Mouse (Mus musculus) kidney, adult 2 months (tissue): ENCODE measurements around the gene Phospho1. TPM values are rescaled to one million over a fixed set of nuclear protein-coding genes. Genes with fewer than 3 reads are reported as not detected.
A peak's percentile ranks its signal among the peaks of the same experiment; 100 is the strongest.

Experiments used
- DNase-seq: peaks from one replicate; pipeline ENCODE4 v3.0.0; 2021
- H3K27ac ChIP-seq: fragments of 200-500 bp; 2 replicates; pipeline ENCODE4 v1.5.1; 2012; ENCODE audit warnings: low read depth, low read length, control low read depth, inconsistent platforms; ENCODE audit not compliant: insufficient read depth
- H3K27me3 ChIP-seq: fragments of 200-500 bp; replicated peaks from 2 replicates; pipeline ENCODE4 v1.6.1; 2012; ENCODE audit warnings: mild to moderate bottlenecking, moderate library complexity, low read length, inconsistent platforms; ENCODE audit not compliant: control insufficient read depth, insufficient read depth
- H3K36me3 ChIP-seq: fragments of 200-500 bp; 2 replicates; pipeline ENCODE4 v1.6.1; 2012; ENCODE audit warnings: mild to moderate bottlenecking, moderate library complexity, low read length, inconsistent platforms; ENCODE audit not compliant: control insufficient read depth, insufficient read depth
- H3K4me1 ChIP-seq: fragments of 200-500 bp; 2 replicates; pipeline ENCODE4 v1.6.1; 2011; ENCODE audit warnings: low read length; ENCODE audit not compliant: control insufficient read depth, insufficient read depth
- H3K4me3 ChIP-seq: fragments of 200-500 bp; 2 replicates; pipeline ENCODE4 v1.5.1; 2011; ENCODE audit warnings: mild to moderate bottlenecking, low read depth, low read length, control low read depth; ENCODE audit not compliant: insufficient read depth
- CTCF ChIP-seq: fragments of 200-500 bp; conservative IDR thresholded peaks from 2 replicates; pipeline ENCODE4 v1.5.1; 2011; ENCODE audit warnings: low read depth, mild to moderate bottlenecking, control low read depth, low read length, moderate library complexity, mixed read lengths; ENCODE audit not compliant: insufficient read depth, insufficient read length
- POLR2A ChIP-seq: fragments of 200-500 bp; IDR thresholded peaks from one replicate; pipeline ENCODE4 v1.6.1; 2011; ENCODE audit warnings: low read depth, low read length, control low read depth
- WGBS: fragments of 180-500 bp; shearing (Covaris S2); methylation state at CpG from one replicate; pipeline ENCODE4 v1.1.7; 2018; 5-methylcytosine and 5-hydroxymethylcytosine counted together
- polyA plus RNA-seq: library from polyadenylated mRNA; depleted of rRNA; stranded (reverse); fragments of >200 nt; gene quantifications from 2 replicates; pipeline ENCODE4 v1.2.3, GENCODE M21; 2012

Gene Phospho1
- polyA plus RNA-seq, 1 experiment = 46.5 TPM

GRCm38 (mm10) chr11:95783958-95784357, 40.3 kb upstream of the Phospho1 start:
- no peak overlapping the region for H3K4me3 ChIP-seq
- no peaks in the 10 kb centered on the region for H3K27me3 ChIP-seq
- no peak for TF ChIP-seq POLR2A
- no peak for TF ChIP-seq CTCF
- DNase-seq = no peak
- H3K4me1 ChIP-seq = no peaks in the 10 kb centered on the region
- WGBS = 93% methylated on average over 9 of the region's 9 CpGs
- no peak overlapping the region for H3K27ac ChIP-seq
- H3K36me3 ChIP-seq = no peaks in the 10 kb centered on the region

GRCm38 (mm10) chr11:95785675-95786074, 38.6 kb upstream of the Phospho1 start:
- Histone ChIP-seq H3K4me1 (no peaks in the 10 kb centered on the region; the same call in 1 of the 2 replicates), H3K4me3 (no peak overlapping the region), H3K27ac (no peak overlapping the region), H3K27me3 (no peaks in the 10 kb centered on the region), H3K36me3 (no peaks in the 10 kb centered on the region)
- TF ChIP-seq CTCF (0 out of 2 replicates have a peak, but pooled peaks have one; percentile 24), POLR2A (no peak)
- WGBS = 97% methylated on average over 4 of the region's 4 CpGs
- no peak for DNase-seq

GRCm38 (mm10) chr11:95786511-95786910, 37.8 kb upstream of the Phospho1 start:
- Histone ChIP-seq H3K27ac (no peak overlapping the region), H3K4me3 (no peak overlapping the region), H3K36me3 (no peaks in the 10 kb centered on the region), H3K4me1 (no peaks in the 10 kb centered on the region; the same call in 1 of the 2 replicates), H3K27me3 (no peaks in the 10 kb centered on the region)
- 77% methylated on average over 6 of the region's 6 CpGs for WGBS
- TF ChIP-seq POLR2A (no peak), CTCF (no peak)
- no peak for DNase-seq

GRCm38 (mm10) chr11:95789451-95789891, 34.8 kb upstream of the Phospho1 start:
- 60% methylated on average over 8 of the region's 8 CpGs for WGBS
- no peaks in the 10 kb centered on the region; the same call in 1 of the 2 replicates for H3K4me1 ChIP-seq
- no peaks in the 10 kb centered on the region for H3K36me3 ChIP-seq
- no peaks in the 10 kb centered on the region for H3K27me3 ChIP-seq
- peak; percentile 82 for DNase-seq
- H3K4me3 ChIP-seq = no peak overlapping the region
- peak overlapping the region; percentile 66 for H3K27ac ChIP-seq
- TF ChIP-seq CTCF = no peak
- no peak for TF ChIP-seq POLR2A

DNA sequence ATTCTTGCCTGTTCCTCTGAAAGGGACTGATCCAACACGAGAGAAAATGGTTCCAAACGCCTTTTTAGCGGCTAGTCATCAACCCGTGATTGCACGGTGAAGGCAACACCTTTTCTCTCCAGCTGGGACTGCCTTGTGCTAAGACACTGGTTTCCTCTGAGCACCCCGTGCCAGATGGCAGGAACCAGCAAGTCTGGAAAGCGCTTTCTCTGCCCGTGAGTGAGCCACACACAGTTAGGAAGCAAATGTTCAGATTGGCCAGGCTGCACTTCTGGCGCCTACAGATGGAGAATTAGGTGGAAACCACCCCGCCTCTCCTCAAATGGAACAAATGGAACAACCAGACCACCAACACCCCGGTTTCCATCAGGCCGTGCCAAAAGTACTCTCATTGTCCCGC, 32.5 kb upstream of the Phospho1 start:
- H3K4me1 ChIP-seq = peaks cover 2% of the 10 kb centered on the region; the same call in 1 of the 2 replicates
- H3K27me3 ChIP-seq = 0 out of 2 replicates have a peak, but pooled peaks cover 2% of the 10 kb centered on the region
- 85% methylated on average over 13 of the region's 13 CpGs for WGBS
- no peak overlapping the region for H3K4me3 ChIP-seq
- H3K27ac ChIP-seq = no peak overlapping the region
- DNase-seq = no peak
- no peaks in the 10 kb centered on the region for H3K36me3 ChIP-seq
- no peak for TF ChIP-seq CTCF
- no peak for TF ChIP-seq POLR2A

- Histone ChIP-seq H3K27me3 (0 out of 2 replicates have a peak, but pooled peaks cover 2% of the 10 kb centered on the region), H3K4me1 (peaks cover 2% of the 10 kb centered on the region; the same call in 1 of the 2 replicates), H3K27ac (no peak overlapping the region), H3K4me3 (no peak overlapping the region), H3K36me3 (no peaks in the 10 kb centered on the region)
- DNase-seq = no peak
- TF ChIP-seq CTCF = no peak
- no peak for TF ChIP-seq POLR2A
- 94% methylated on average over 8 of the region's 8 CpGs for WGBS
Measured at GRCm38 (mm10) chr11:95792950-95793509, 31.3 kb upstream of the Phospho1 start.

DNA sequence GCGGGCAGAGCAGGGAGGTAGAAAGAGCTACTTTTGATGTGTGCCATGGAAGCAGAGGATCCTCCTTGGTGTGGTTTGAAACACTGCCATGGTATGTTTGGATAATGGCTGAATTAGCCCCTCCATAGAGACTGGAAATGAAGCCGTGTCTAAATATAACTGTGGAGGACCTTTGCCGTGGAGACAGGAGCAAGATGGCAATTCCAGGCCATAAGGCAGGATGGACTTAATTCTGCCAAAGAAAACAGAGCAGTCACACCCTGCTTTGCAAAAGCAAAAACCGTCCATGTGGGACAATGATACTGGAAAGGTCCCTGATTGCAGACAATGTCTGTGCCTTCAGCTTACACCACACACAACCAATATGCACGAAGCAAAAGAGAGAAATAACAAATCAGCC, 30.1 kb upstream of the Phospho1 start:
- H3K27ac ChIP-seq = no peak overlapping the region
- H3K36me3 ChIP-seq = no peaks in the 10 kb centered on the region
- 0 out of 2 replicates have a peak, but pooled peaks cover 2% of the 10 kb centered on the region for H3K27me3 ChIP-seq
- no peak for TF ChIP-seq POLR2A
- TF ChIP-seq CTCF = no peak
- peaks cover 2% of the 10 kb centered on the region; the same call in 1 of the 2 replicates for H3K4me1 ChIP-seq
- WGBS = 62% methylated on average over 5 of the region's 5 CpGs
- DNase-seq = no peak
- no peak overlapping the region for H3K4me3 ChIP-seq
